Mouse (Mus musculus) cerebellum, postnatal 14 days (tissue): ENCODE data around the gene Mpig6b.

ENCODE experiments used
- DNase-seq, 2 experiments: peaks; one replicate each; pipeline ENCODE4 v3.0.0; 2021; ENCODE audit warnings: mixed read lengths in 2 of 2

Mpig6b gene

DNA sequence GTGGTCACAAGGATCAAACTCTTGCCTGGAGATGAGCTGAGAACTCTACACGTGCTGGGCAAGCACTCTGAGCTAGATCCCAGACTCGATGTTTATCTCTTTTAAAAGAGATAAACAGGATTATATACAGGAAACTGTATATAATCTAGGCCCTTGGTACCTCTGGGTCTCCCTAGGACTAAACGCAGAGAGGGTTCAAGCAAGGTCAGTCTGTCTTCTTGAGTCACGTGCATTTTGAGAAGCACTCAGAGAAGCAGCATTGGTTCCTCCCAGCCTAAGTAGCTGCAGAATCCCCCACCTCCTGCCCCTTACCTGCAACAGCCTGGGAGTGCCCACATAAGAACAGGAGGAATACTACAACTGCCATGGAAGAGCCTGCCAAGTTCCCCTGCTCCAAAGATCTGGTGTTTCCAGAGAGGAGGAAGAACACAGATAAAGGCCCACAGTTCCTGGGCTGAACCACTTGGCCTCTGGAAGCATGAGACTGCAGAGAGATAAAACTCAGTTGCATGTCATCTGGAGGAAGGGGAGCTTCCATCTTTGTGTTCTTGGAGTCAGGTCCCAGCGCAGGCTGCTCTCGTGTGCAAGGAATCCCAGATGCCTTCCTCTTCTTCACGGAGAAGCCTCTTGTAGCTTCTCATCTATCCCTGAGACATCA lies 19.4 kb upstream of the Mpig6b start, which contains the start of gene Ly6g6f:
Gene Ly6g6f (minus strand): TSS at position 403 of the 658 bp plus-strand sequence.
- no peak for DNase-seq

DNA sequence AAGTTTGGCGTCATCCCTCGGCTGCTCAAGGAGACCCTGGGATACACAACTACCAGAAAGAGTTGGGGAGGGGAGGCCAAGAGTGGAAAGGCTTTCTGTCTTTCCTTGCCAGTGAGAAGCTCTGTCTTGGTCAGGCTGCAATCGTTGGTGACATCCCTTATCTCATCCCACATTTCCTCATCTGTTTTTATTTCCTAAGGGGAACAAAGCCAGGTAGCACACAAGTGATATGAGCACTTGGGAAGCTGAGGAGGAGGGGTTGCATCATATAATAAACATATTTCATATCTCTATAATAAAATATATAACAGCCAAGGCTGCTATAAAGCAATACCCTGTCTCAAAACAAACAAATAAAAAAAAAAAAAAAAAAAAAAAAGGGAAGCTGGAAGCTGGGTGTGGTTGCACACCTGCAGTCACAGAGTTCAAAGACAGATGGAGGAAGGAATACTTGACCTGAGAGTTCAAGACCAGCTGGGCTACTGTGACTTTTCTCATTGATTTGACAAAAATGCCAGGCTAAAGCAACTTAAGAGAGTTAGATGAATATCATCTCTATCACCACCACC lies 18.0 kb upstream of the Mpig6b start:
- no peak for DNase-seq

DNA sequence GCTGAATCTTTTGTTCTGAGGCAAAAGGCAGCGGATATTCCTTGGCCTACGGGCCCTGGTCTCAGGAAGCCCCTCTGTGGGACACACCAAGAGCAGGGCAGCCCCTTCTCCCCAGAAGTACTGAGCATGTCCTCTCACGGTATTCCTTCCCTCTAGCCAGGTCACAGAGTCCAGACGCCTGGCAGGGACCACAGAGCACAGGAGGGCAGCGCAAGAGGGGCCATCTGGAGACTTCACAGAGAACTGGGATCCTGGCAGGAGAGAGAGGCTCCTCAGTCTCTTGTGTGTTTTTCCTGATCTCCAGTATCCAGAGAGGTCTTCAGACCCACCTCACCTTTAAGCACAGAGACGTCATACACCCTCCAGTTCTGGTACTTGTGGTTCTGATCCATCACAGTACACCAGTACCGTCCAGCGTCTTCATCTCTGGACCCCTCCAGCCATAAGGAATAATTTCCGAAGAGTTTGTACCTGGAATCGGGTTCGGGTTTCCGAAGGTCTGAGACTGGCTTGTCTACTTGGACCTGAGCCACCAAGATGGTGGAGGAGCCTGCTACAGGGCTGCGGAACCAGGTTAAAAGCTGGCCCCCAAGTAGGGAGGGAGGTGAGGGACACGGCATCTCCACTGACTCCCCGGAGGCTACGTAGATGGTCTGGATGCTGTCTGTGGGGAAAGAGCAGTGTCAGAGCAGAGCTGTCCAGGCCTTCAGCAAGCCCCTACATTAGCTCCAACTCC lies 17.0 kb upstream of the Mpig6b start:
- peak; percentile 61 to 75 for DNase-seq

DNA sequence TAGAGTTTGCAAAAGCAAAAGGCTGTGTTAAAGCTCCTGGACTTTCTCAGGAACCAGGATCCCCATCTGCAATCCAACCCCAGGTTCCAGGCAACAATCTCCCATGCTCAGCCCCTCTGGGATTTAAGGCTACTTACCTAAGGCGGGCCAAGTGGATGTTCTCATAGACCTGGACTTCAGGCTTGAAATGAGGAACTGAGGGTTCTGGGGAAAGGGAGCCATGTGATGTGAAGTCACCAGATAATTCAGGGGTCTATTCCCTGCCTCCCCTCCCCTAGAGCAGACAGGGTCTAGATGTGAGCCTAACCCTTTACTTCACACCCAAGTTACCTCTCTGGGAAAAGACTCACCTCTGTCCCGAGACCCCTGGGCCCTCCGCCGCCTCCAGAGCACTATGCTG lies 14.7 kb upstream of the Mpig6b start:
- no peak for DNase-seq

DNA sequence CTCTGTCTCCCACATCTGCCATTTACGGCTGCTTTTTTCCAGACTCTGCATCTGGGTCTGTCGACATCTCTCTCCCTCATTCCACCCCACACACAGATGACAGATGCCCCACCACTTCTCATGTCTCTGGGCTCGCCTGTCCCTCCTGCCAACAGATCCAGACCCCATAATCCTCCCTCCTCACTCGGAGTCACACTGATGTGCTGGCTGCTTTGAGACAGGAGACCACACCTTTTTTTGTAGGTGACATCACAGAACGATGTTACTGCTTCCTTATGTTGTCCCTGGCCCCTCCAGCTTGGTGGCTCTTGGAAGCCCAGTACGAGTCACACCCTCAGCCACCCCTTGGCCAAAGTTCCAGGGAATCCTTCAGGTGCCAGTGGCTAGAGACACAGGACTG lies 14.3 kb upstream of the Mpig6b start:
- no peak for DNase-seq

DNA sequence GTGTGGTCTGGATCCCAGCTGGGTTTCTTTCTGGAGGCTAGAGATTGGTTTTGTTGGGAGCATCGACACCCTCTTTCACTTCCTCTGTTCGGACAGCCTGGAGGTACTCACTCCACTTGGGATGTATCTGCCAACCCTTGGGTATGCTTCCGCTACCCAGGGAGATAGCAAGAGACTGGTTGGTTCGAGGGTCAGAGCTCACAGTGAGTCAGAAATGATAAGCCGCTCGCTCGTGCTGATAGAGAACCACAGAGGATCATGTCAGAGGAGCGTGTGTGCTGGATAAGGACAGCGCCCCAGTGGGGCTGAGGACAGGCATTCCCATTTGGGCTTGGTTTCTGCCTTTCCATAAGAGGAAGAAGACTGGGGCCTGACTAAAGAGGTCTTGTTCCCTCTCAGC lies 13.8 kb upstream of the Mpig6b start:
- no peak for DNase-seq

DNA sequence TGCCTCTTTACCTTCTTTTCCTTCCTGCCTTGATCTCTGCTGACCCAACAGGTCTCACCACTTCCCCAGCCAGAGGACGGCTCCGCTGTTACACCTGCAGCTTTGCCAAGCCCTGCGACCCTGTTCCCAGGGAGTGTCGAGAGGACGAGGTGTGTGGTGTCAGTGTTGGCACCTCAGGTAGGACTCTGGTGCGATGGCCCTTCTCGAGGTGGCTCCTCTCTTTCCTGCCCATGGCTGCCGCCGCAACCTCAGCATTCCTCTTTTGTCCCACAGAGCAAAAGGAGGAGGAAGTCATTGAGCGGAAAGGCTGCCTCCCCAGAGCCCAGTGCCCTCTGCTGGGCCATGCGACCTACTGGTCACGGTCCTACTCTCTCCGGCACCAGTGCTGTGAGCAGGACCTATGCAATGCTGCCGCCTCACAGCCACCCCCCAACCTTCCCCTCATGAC lies 11.8 kb upstream of the Mpig6b start, which contains the start of gene Ly6g6d:
Gene Ly6g6d (minus strand): TSS at position 280 of the 448 bp plus-strand sequence.
- DNase-seq, result peak; percentile 40 to 54

DNA sequence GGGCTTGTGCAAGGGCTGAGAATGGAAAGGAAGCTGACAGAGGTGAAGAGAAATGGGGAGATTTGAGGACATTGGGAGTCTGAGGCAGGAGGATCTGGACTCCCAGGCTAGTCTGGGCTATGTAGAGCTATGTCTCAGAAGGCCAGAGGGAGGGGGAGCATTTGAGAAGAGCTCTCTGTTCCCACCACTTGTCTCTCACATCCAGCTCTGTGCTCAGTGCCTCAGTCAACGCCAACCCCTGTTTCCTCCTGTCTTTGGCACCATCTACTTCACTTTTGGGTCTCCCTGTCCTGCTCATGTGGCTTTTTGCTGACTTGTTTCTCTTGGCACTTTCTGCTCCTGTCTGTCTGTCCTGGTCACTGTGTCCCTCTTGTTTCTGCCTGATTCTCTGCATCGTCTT lies 11.3 kb upstream of the Mpig6b start:
- peak in 1 of 2 experiments; percentile 33 for DNase-seq

DNA sequence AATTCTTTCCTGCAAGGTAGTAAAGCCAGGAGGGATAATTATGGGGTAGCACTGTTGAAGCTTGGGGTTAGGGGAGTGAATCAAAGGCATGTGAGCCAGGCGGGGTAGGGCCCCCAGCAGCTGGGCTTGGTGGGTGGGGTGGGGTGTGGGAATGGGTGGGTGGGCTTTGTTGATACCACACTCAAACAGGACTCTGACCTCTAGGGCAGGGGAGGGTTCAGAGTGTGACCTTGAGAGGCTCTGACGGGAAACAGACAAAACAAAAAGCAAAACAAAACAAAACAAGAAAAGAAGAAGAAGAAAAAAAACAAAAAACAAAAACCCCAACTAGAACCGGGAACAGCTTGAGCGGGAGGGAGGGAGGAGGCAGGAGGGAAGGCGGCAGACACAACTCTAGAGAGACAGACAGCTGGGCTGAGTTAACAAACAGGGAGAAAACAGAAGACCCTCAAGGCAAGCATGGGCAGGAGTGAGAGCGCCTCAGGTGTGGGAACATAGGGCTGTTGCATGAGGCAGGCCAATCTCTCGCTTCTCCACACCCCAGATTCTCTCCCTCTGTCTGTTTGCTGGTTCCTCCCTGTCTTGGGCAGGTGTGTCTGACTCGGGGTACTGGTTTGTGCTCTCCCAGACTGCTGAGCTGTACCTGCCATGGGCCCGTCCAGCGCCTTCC lies 10.7 kb upstream of the Mpig6b start, which contains the start of gene Ly6g6e:
Gene Ly6g6e (plus strand): TSS at position 396 of the 670 bp plus-strand sequence.
- no peak for DNase-seq

DNA sequence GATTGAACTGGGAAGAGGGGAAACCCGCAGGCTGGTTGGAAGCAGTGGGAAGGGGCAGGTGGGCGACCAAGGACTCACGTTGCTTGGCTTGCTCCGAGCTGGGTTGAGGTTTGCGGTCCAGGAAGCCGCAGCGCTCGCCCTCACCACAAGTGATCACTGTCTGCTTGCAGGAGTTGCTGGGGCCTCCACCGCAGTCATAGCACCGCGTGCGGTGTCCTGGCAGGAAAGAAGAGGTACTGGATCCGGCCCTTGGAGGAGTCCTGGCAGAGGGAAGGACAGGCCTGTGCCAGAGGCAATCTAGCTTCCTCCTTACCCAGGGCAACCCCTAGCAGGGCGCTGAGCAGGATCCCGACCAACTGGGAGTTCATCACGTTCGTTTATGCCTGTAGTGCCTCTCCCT lies 8.1 kb upstream of the Mpig6b start:
- peak; percentile 80 to 88 for DNase-seq

DNA sequence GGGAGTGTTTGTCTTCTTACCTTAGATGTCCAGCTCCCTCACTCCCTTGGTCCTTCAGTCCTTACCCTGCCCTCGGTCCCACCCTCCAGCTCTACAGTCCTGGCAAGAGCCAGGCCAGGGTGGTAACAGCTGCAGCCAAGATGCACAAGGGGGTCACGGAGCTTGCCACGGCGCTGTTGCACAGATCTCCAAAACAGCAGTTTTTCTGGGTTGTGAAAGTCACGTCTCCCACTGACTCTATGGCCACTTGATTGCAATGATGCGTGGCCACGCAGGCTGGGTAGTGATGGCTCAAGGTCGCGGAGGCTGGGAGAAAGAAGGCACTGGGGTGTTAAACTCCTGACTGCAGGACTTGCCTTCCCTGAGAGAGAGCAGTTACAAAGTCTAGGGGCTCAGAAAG lies 5.5 kb upstream of the Mpig6b start:
- peak; percentile 22 to 44 for DNase-seq

DNA sequence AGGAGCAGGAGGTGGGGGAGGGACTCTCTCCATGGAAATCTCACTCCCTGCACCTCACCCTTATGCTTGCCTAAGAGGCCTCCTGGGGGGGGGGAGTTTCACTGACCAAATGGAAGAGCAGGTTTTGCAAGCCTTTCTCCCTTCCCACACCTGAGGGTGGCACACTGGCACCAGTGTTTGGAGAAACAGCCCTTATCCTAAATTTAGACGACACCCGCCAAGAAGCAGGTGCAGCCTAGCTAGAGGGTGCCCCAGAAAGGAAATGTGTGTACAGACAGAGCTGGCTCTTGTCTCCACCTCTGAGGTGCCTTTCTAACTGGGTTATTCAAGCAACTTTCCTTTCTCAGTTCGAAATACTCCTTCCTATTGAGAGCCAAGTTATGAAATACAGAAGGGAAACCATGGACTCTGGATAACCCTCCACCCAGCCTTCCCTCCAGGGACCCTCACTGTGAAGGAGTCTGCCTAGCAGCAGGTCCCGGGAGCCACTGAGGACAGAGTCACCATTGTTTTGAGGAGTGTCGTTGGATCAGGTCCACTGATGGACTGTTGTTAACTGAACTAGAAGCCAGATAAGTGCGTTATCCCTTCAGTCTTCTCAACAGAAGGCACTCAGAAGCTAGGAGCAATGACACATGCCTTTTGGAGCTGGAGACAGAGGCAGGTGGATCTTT lies 4.7 kb upstream of the Mpig6b start:
- peak; percentile 87 to 90 for DNase-seq

DNA sequence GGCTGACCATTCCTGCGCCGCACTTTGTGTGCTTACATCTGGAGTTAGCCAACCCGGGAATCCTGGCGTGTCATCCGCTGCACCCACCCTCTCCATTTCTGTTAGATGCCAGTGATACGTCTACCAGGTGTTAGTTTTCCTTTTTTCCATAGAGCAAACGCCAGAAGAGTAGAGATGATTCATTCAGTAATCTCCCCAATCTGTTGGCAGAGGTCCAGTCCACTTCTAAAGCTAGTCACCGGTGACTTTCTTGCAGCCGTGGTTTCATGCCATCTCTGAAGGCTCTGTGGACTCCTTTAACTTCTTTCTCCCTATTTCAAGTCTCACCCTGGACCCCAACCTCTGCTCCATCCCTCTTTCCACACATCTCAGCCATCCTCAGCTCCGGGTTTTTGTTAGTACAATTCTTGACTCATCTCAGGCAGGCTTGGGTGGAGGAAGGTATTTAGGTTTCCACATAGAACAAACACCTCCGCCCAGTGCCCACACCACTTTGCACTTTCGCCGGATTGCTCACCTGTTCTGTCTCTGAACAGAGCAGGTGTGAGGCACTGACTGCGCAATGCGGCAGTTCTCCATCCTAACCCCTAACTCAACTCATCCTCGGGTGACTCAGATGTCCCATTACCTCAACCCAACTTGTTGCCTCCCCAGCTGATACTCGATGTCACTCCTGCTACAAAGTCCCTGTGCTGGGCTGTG lies 2.4 kb upstream of the Mpig6b start:
- peak in 1 of 2 experiments; percentile 43 for DNase-seq

DNA sequence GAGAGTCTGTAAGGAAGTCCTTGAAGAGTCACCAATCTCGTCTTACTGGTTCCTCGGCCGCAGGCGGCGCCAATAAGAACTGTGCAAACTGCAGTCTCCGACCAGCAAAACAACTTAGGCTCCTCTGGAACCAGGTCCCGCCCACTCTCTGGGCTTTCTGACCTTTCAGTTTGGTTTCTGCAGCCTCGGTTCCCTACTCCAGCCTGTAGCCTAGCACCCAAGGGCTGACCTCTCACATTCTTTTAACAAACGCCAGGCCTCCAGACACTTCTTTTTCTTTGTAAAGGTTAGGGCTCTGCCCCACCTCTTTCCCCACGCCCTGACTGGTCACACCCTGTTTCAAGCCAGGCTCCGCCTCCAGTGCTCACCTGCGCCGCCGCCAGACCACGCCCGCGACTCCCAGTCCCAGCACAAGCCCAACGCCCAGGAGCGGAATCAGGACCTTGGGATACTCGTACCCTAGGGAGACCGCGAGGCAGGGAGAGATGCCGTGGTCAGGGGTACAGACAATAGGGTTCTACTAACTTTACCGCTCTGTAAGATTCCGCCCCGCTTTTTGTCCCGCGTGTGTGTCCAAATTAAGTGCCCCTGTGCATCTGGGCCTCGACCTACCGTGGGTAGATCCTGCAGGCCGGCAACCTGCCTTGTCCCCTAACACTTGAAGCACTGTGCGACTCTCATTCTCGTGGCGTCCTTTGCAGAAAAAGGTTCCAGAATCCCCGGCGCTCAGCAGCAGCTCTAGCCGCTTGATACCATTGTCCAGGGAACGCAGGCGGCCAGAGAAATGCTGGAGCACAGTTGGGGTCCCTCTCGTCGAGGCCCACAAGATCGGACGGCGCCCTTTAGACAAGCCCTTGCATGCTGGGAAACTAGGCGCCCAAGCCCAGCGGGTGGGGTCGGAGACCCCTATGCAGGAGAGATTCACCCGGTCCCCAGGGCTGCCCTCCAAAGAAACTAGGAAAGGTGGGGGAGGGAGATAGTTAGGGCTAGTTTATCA lies 735 bp downstream of the Mpig6b start, which contains the start of gene Ly6g6c:
Gene Ly6g6c (plus strand): TSS at position 438 of the 997 bp plus-strand sequence.
- peak; percentile 57 to 63 for DNase-seq

DNA sequence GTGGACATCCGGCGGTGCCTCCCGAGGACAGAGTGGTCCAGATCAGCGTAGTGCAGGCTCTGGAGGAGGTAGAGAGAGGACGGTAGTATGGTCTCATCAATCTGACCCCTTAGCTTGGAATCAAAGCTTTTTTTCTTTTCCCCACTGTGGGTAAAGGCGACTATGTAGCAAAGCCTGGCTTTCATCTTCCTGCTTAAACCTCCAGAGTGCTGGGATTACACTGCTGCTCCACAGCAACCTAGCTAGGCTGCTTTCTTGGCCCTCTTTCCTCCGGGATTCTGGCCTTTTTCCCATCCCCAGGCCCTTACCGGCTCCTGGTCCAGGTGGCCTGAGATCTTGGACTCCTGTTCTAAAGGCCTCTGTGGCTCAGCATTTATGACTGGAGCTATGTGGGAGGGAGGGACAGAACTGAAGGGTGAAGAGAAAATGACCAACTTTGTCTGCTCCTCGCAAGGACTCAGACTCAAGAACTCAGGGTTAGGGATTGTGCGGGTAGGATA lies 1.6 kb downstream of the Mpig6b start:
- peak; percentile 79 to 85 for DNase-seq

DNA sequence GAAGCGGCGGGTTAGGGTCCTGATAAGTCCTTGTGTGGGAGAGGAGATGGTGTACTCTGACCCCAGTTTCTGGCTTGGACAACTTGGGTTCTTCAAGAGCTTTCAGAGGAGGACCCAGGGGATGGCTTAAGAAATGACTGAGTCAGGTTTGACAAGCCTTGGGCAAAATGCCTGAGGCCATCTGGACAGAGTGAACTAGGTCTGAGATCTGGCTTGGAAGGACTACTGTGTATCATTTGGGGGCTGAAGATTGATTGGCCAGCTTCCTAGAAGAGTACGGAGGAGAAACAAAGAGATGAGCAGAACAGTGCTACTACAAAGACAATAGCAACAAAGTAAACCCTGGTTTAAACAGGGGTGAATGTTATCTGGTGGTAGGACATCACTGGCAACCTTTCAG lies 2.5 kb downstream of the Mpig6b start:
- peak; percentile 68 to 76 for DNase-seq

DNA sequence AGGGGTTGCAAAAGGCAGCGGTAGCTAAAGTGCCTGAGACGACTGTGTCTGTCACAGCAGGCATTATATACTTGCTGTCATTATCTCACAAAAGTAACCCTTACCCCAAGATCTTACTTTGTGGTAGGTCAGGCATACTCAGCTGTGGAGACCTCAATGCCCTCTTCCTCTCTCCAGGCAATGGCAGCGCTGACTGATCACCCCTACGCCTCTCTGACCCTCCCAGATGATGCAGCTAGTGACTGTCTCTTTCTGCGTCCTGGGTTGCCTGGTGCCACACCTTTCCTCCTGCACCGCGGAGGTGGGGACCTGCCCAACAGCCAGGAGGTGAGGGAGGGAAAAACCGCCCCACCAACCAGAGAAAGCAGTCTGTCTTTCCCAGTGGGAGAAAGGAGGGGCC lies 4.7 kb downstream of the Mpig6b start:
- DNase-seq, result no peak

DNA sequence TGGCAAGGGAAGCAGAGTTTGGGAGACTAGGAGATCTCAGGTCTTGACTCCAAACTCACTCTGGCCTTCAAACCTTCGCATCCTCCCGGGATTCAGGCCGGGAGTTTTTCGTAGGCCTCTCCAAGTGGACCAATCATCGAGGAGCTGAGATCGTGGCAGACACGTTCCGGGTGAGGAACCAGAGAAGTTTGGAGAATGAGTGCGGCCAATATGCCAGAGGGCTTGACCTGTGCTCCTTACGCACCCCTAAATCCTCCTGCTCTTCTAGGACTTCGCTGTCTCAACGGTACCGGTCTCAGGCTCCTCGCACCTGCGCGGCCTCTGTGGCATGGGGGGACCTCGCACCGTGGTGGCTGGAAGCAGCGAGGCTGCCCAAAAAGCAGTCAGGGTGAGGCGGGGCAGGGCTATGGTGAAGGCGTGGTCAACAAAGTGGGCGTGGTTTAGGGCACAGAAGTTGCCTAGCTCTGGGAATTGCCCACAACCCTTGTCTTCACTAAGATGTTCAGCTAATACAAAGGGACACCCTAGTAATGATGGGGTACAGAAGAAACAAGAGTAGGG lies 5.2 kb downstream of the Mpig6b start:
- peak; percentile 41 to 44 for DNase-seq

DNA sequence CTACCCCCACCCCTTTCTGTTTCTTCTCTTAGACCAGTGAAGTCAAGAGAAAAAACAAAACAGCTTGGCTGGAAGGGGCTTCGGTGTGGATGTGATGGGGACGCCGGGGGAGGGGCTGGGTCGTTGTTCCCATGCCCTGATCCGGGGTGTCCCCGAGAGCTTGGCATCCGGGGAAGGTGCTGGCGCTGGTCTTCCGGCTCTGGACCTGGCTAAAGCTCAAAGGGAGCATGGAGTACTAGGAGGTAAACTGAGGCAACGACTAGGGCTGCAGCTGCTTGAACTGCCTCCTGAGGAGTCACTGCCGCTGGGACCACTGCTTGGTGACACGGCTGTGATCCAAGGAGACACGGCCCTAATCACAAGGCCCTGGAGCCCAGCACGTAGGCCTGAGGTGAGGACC lies 5.9 kb downstream of the Mpig6b start:
- DNase-seq, result peak; percentile 49 to 50
